14 mouse cellular contexts compared by ENCODE assay signal in genomic region chr6:138037587-138037986, GRCm38 (mm10). TPM values are rescaled to one million over a fixed set of nuclear protein-coding genes. Genes with fewer than 3 reads are reported as not detected.
A peak's percentile ranks its signal among the peaks of the same experiment; 100 is the strongest.
DNase-seq lines count a peak whose midpoint lies in the region; ATAC-seq and TF ChIP-seq lines count a peak whose summit lies in the region.
"Had no signal": no experiment of that assay in that cellular context is flagged by ENCODE, and none has a peak within 500 bp of the region (broad histone marks: within the 10 kb centered on the region; RNA-seq: fewer than 3 reads in every experiment).

No protein-coding gene starts in this region.

- WGBS in forebrain, postnatal 0 days = 92% methylated on average over 5 of the region's 5 CpGs
- WGBS in forebrain, embryonic 10.5 days = 89% methylated on average over 5 of the region's 5 CpGs
- WGBS in liver, adult 2 months = 88% methylated on average over 5 of the region's 5 CpGs
- 85% methylated on average over 5 of the region's 5 CpGs for WGBS in liver, embryonic 11.5 days

- no peak for ATAC-seq in forebrain, postnatal 0 days
- ATAC-seq in liver, embryonic 11.5 days (replicated peaks; ENCODE audit: low FRiP score) = no peak
- ATAC-seq: inflammation-experienced regulatory T-cells, adult 6 months had no signal

- no peak for DNase-seq in forebrain, postnatal 0 days
- no peak for DNase-seq in forebrain, embryonic 10.5 days (ENCODE audit: extremely low spot score, low spot score)
- DNase-seq in liver, adult 2 months (ENCODE audit: extremely low read depth, low read depth, low spot score) = no peak
- no peak for DNase-seq in liver, embryonic 11.5 days (ENCODE audit: low spot score)
- DNase-seq in brain, embryonic 14.5 days (ENCODE audit: low read depth) = no peak
- DNase-seq in cerebellum, adult 11-12 months = no peak
- DNase-seq in embryo, embryonic 11 days = no peak
- DNase-seq: heart, postnatal 36 days; kidney, postnatal 4 days; liver, embryonic 13.5 days had no signal

- peak; percentile 20; the same call in 1 of the 2 replicates for TF ChIP-seq CTCF in forebrain, postnatal 0 days (IDR thresholded peaks at IDR 0.05; ENCODE audit: low read depth)
- TF ChIP-seq CTCF in liver, adult 2 months (IDR thresholded peaks at IDR 0.05; ENCODE audit: low read depth, low read length) = peak; percentile 55
- peak; percentile 50 for TF ChIP-seq CTCF in ES-Bruce4 (IDR thresholded peaks at IDR 0.05; ENCODE audit: low read depth, low read length)
- peak; percentile 36; the same call in 1 of the 2 replicates for TF ChIP-seq CTCF in brain, embryonic 14.5 days (IDR thresholded peaks at IDR 0.05; ENCODE audit: borderline replicate concordance, extremely low read depth, insufficient read depth, insufficient read length)

- H3K9ac ChIP-seq in forebrain, postnatal 0 days = no peak overlapping the region
- no peak overlapping the region for H3K9ac ChIP-seq in liver, adult 2 months (ENCODE audit: low read depth, low read length)
- no peak overlapping the region for H3K9ac ChIP-seq in liver, embryonic 11.5 days (ENCODE audit: low read depth, low read length)
- no peak overlapping the region for H3K9ac ChIP-seq in ES-Bruce4 (ENCODE audit: low read depth, poor library complexity, severe bottlenecking)
- H3K9ac ChIP-seq: liver, embryonic 13.5 days had no signal

- no peaks in the 10 kb centered on the region for H3K36me3 ChIP-seq in forebrain, postnatal 0 days (ENCODE audit: insufficient read depth)
- no peaks in the 10 kb centered on the region for H3K36me3 ChIP-seq in forebrain, embryonic 10.5 days (replicated peaks)
- no peaks in the 10 kb centered on the region for H3K36me3 ChIP-seq in liver, adult 2 months (ENCODE audit: control insufficient read depth, insufficient read depth, low read length)
- no peaks in the 10 kb centered on the region for H3K36me3 ChIP-seq in liver, embryonic 11.5 days (ENCODE audit: control insufficient read depth, insufficient read depth, low read length)
- no peaks in the 10 kb centered on the region for H3K36me3 ChIP-seq in ES-Bruce4 (ENCODE audit: control insufficient read depth, insufficient read depth, low read length, poor library complexity, severe bottlenecking)
- H3K36me3 ChIP-seq: liver, embryonic 13.5 days had no signal

- no peaks in the 10 kb centered on the region for H3K27me3 ChIP-seq in forebrain, postnatal 0 days (ENCODE audit: insufficient read depth, low read length)
- no peaks in the 10 kb centered on the region for H3K27me3 ChIP-seq in forebrain, embryonic 10.5 days (ENCODE audit: poor library complexity, severe bottlenecking)
- no peaks in the 10 kb centered on the region for H3K27me3 ChIP-seq in liver, adult 2 months (ENCODE audit: control insufficient read depth, insufficient read depth, low read length)
- no peaks in the 10 kb centered on the region for H3K27me3 ChIP-seq in liver, embryonic 11.5 days (replicated peaks; ENCODE audit: control insufficient read depth, insufficient read depth, low read length)
- no peaks in the 10 kb centered on the region for H3K27me3 ChIP-seq in ES-Bruce4 (ENCODE audit: control insufficient read depth, insufficient read depth, low read length, poor library complexity, severe bottlenecking)
- H3K27me3 ChIP-seq: liver, embryonic 13.5 days had no signal

- no peak for TF ChIP-seq POLR2A in liver, adult 2 months (IDR thresholded peaks at IDR 0.05; ENCODE audit: extremely low read depth, insufficient read depth, low read length)
- no peak for TF ChIP-seq POLR2A in ES-Bruce4 (IDR thresholded peaks at IDR 0.05; ENCODE audit: insufficient read depth, low read length)
- TF ChIP-seq POLR2A in brain, embryonic 14.5 days (IDR thresholded peaks at IDR 0.05; ENCODE audit: borderline replicate concordance, extremely low read depth, insufficient read depth, insufficient read length, poor library complexity, severe bottlenecking) = no peak

- H3K27ac ChIP-seq in forebrain, postnatal 0 days (ENCODE audit: low read depth, low read length) = no peak overlapping the region
- no peak overlapping the region for H3K27ac ChIP-seq in forebrain, embryonic 10.5 days
- H3K27ac ChIP-seq in liver, adult 2 months (replicated peaks; ENCODE audit: insufficient read depth, low read depth, low read length) = no peak overlapping the region
- H3K27ac ChIP-seq in liver, embryonic 11.5 days (ENCODE audit: low read depth, low read length) = no peak overlapping the region
- H3K27ac ChIP-seq in ES-Bruce4 (ENCODE audit: insufficient read depth, low read length) = no peak overlapping the region
- H3K27ac ChIP-seq: liver, embryonic 13.5 days had no signal

- no peak for TF ChIP-seq EP300 in ES-Bruce4 (IDR thresholded peaks at IDR 0.05; ENCODE audit: insufficient read depth, low read depth, low read length)

- no peak overlapping the region for H3K4me2 ChIP-seq in forebrain, postnatal 0 days (ENCODE audit: low read depth)
- H3K4me2 ChIP-seq in liver, embryonic 11.5 days = no peak overlapping the region
- H3K4me2 ChIP-seq: liver, embryonic 13.5 days had no signal

- H3K79me2 ChIP-seq in liver, adult 2 months (ENCODE audit: control insufficient read depth, insufficient read depth, low read length) = no peaks in the 10 kb centered on the region

- no peaks in the 10 kb centered on the region for H3K4me1 ChIP-seq in forebrain, postnatal 0 days (ENCODE audit: insufficient read depth)
- no peaks in the 10 kb centered on the region for H3K4me1 ChIP-seq in forebrain, embryonic 10.5 days
- no peaks in the 10 kb centered on the region; the same call in 1 of the 2 replicates for H3K4me1 ChIP-seq in liver, adult 2 months (ENCODE audit: control insufficient read depth, insufficient read depth, low read length)
- H3K4me1 ChIP-seq in liver, embryonic 11.5 days (replicated peaks; ENCODE audit: control insufficient read depth, insufficient read depth, low read length) = no peaks in the 10 kb centered on the region
- H3K4me1 ChIP-seq in ES-Bruce4 (ENCODE audit: control insufficient read depth, insufficient read depth, low read length) = no peaks in the 10 kb centered on the region
- H3K4me1 ChIP-seq: liver, embryonic 13.5 days had no signal

- no peak overlapping the region for H3K4me3 ChIP-seq in forebrain, postnatal 0 days (ENCODE audit: low read depth, low read length)
- no peak overlapping the region for H3K4me3 ChIP-seq in forebrain, embryonic 10.5 days
- no peak overlapping the region for H3K4me3 ChIP-seq in liver, adult 2 months (ENCODE audit: insufficient read depth, low read depth, low read length)
- no peak overlapping the region for H3K4me3 ChIP-seq in liver, embryonic 11.5 days (ENCODE audit: low read depth, low read length)
- H3K4me3 ChIP-seq in ES-Bruce4 (ENCODE audit: low read depth, low read length) = no peak overlapping the region
- H3K4me3 ChIP-seq: liver, embryonic 13.5 days had no signal

- no peaks in the 10 kb centered on the region for H3K9me3 ChIP-seq in forebrain, postnatal 0 days (ENCODE audit: low read length)
- peaks cover 3% of the 10 kb centered on the region; the same call in 1 of the 2 replicates for H3K9me3 ChIP-seq in forebrain, embryonic 10.5 days
- peaks cover 4% of the 10 kb centered on the region; the same call in 1 of the 2 replicates for H3K9me3 ChIP-seq in liver, embryonic 11.5 days (ENCODE audit: control insufficient read depth, low read length)
- no peaks in the 10 kb centered on the region for H3K9me3 ChIP-seq in ES-Bruce4 (replicated peaks; ENCODE audit: control insufficient read depth, insufficient read depth, low read length, poor library complexity, severe bottlenecking)
- H3K9me3 ChIP-seq: liver, embryonic 13.5 days had no signal

RNA-seq across cellular contexts. Expression of gene Slc15a5, which starts 42.1 kb away (rescaled TPM):
- 0.10 TPM in 1 of 2 replicates, not detected in the other for total RNA-seq in forebrain, postnatal 0 days (2014; rRNA removed)
- polyA plus RNA-seq in forebrain, postnatal 0 days (2015; fragmentation: Nextera tagmentation; extraction: Ambion mirVana) = 0.11 TPM in 1 of 2 replicates, not detected in the other
- polyA plus RNA-seq in forebrain, embryonic 10.5 days (2016; fragmentation: Nextera tagmentation; extraction: Ambion mirVana) = not detected in 2 replicates
- total RNA-seq in liver, adult 2 months (2014; rRNA removed) = 0.27 and 1.0 TPM in 2 replicates
- polyA plus RNA-seq in liver, adult 2 months (2012; rRNA removed) = 1.1 and 1.5 TPM in 2 replicates
- not detected in 2 replicates for polyA plus RNA-seq in liver, embryonic 11.5 days (2014; fragmentation: Nextera tagmentation; extraction: Ambion mirVana)
- polyA plus RNA-seq in ES-Bruce4 (2011; ENCODE audit: insufficient read depth, insufficient read length, low read depth, missing spikeins) = not detected in 2 replicates
- not detected in 2 replicates for polyA plus RNA-seq in brain, embryonic 14.5 days (2012; rRNA removed)
- total RNA-seq: heart, postnatal 36 days; megakaryocyte-erythroid progenitor cell, adult 5-6 weeks had no signal
- polyA plus RNA-seq: inflammation-experienced regulatory T-cells, adult 6 months; liver, embryonic 13.5 days; stomach, embryonic 16.5 days had no signal
